Mouse (Mus musculus) left cerebral cortex, adult 11 months (tissue): ENCODE data around the gene Acvr1b.

ENCODE experiments used
- DNase-seq: peaks from one replicate; pipeline ENCODE4 v3.0.0; 2022; ENCODE audit warnings: low spot score

Gene Acvr1b

DNA sequence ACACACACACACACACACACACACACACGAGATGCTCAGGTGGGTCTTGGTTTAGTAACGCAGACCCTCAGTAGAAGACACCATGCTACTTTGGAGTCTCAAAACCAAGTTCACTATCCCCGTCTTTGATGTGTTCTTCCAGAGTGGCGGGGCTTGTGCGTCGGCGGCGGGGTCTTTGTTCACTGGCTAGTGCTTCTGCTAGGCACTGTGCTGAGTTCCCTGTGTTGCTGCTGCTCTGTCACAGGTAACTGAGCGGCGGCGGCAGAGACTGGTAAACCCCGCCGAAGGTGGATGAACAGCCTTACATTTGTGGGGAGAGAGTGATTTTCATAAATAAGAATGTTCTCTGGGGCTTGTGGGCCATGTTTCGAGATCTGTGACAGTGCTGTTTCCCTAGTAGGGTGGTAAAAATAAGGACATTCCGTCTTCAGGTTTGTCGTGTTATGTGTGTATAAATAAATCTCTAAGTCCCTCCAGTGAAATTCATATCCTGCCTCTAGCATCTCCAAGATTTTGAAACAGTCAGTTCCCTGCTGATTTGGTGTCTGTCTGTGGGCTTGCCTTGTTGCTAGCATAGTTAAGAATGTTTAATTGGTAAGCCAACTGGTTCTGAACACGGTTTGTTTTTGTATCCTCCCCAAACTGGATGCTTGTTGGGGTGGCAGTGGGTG, 1.9 kb downstream of the Acvr1b start:
- DNase-seq = no peak

GRCm38 (mm10) chr15:101176284-101176680, 2.4 kb downstream of the Acvr1b start:
- DNase-seq = no peak

DNA sequence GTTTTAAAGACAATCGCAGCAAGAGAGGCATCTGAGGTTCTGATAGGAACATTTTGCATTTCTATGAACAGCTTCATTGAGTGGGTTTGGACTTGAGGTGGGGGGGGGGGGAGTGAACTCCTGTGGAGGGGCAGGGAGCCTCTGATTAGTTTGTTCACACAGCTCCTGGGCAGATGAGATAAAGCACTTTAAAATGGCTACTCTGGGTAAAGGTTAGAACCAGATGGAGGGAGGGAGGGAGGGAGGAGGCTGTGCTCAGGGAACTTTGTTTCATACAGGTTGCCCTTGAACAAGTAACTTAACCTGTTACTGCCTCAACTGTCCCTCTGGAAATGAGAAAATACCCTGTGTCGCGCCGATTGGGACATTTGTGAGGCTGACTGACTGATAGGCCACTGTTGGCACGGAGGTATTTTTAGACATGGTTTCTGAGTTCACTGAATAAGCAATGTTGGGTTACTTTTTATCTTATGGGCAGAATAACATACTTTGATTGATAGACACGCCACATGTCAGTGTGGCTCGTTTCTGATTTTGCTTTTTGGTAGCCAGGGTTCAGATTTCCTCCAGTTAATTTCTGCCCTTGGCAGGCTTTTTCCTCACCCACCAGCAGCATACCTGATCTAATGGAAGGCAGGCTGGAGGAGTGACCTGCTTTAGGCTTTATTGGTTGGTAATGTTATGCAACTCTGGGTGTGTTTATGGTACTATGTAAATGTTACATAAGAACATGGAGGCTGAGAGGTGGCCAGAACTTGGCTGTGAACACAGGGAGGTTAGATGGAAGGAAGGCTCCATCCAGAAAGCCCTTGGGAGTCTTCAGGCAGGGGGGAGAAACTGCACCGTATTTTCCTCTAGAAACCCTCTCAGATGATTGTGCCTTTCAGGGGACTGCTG, 3.2 kb downstream of the Acvr1b start:
- DNase-seq = no peak

DNA sequence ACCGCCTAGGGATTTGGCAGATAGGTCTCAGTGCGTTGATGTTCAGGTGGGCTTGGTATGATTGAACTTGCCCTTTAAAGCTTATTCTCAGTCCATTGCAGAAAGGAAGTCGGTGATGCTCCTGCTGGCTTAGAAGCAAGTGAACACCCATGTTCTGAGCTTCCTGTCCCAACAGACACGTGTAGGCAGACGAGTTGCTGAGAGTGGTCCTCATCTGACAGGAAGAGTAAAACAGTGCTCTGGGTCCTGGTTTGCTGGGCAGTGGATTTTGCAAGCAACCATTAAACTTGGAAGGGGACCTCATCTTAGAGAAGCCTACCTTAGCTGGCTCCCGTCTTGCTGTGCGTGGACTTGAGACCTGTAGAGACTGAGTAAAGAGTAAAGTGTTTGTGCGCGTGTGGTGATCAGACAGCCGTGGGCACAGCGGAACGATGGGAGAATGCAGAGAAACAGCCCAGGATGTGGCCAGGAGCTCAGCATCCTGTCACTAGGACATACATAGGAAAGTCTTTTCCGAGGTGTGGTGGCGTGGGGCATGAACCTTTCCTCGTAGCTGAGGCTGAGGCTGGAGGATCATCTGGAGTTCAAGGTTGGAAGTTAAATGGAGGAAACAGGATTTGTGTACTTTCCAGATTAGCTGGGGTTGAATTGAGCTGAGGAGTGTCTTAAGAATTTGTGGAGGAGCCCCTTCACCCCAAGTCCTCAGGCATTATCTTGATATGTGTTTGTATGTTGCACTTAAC, 6.7 kb downstream of the Acvr1b start:
- no peak for DNase-seq

- no peak for DNase-seq
Observed at GRCm38 (mm10) chr15:101181106-101181466, 7.2 kb downstream of the Acvr1b start.

GRCm38 (mm10) chr15:101181500-101181899, 7.6 kb downstream of the Acvr1b start:
- no peak for DNase-seq

- DNase-seq = no peak
Observed at GRCm38 (mm10) chr15:101182676-101183075, 8.8 kb downstream of the Acvr1b start.

DNA sequence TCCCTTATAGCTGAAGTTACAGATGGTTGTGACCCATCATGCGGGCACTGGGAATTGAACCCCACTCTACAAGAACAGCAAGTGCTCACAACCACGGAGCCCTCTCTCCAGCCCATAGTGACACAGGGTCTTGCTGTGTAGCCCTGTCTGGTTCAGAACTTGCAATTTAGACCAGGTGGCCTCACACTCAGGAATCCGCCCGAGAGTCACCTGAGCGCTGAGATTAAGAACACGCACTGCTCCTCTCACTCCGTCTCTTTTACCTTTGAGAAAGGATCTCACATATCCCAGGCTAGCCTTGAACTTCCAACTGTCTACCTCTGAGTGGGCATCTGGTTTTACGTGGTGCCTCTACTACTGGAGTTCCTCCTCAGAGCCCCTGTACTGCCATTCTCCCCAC, 10.4 kb downstream of the Acvr1b start:
- DNase-seq = no peak

- DNase-seq = no peak
Observed at GRCm38 (mm10) chr15:101185549-101185948, 11.7 kb downstream of the Acvr1b start.

- DNase-seq = no peak
Observed at GRCm38 (mm10) chr15:101187907-101188306, 14.0 kb downstream of the Acvr1b start.

DNA sequence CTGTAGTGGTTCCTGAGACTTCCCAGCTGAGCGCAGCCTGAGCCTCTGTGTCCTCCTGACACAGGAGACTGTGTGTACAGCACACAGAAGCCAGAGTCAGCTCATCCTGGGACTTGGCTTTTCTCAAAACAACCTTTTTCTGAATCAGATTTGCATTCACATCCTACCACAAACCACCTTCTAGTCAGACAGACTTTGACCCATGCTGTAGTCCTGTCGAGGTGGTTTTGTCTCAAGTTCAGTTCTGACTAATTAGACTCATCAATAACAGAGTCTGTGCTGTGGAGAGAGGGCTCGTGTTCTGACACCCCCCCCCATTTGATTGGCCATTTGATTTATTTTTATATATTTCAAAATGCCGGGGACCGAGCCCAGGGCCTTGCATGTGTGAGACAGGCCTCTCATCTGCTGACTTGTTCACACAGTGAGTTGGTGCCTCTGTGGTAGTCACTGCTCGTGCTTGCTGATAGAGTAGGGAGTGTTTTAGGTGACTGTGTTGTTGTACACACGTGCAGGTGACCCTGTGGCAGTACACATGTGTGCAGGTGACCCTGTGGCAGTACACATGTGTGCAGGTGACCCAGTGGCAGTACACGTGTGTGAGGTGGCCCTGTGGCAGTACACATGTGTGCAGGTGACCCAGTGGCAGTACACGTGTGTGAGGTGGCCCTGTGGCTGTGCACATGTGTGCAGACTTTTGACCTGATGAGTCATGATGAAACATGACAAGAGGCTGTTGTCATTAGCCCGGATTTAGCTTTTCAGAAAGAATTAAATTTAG, 16.3 kb downstream of the Acvr1b start:
- no peak for DNase-seq

- no peak for DNase-seq
Observed at GRCm38 (mm10) chr15:101190762-101191150, 16.9 kb downstream of the Acvr1b start.

- no peak for DNase-seq
Observed at GRCm38 (mm10) chr15:101191459-101192259, 17.8 kb downstream of the Acvr1b start.

GRCm38 (mm10) chr15:101192260-101192640, 18.4 kb downstream of the Acvr1b start:
- no peak for DNase-seq

DNA sequence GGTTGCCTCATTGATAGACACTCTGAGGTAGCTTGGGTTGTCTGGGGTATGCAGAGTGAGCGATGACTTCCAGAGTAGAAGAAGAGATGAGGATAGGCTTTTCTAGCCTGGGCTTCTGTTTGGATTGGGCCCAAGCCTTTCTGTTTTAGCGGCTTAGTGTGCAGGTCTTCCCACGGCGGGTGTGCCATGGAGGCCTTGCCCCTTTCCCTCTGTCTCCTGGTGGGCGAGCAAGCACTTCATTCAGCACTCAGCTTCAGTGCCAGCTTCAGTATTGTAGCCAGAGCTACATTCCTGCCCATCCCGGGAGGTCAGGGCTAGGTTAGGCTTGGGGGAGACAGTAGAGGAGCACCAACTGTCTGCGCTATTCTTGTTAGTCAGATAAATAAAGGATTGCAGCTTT, 18.8 kb downstream of the Acvr1b start:
- DNase-seq = no peak

DNA sequence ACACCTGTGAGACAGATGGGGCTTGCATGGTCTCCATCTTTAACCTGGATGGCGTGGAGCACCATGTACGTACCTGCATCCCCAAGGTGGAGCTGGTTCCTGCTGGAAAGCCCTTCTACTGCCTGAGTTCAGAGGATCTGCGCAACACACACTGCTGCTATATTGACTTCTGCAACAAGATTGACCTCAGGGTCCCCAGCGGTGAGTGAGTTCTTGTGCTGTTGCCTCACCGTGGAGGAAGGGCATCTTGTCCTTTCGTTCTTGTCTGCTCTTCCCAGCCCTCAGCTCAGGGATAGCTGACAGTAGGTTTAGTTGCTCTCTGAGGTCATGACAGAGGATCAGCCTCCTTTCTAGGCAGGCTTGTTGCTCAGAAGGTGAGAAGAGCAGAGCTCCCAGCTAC, 20.1 kb downstream of the Acvr1b start:
- no peak for DNase-seq

GRCm38 (mm10) chr15:101194951-101195823, 21.3 kb downstream of the Acvr1b start:
- no peak for DNase-seq

GRCm38 (mm10) chr15:101196079-101196795, 22.4 kb downstream of the Acvr1b start:
- DNase-seq = no peak

- no peak for DNase-seq
Observed at GRCm38 (mm10) chr15:101196961-101197360, 23.1 kb downstream of the Acvr1b start.
